Mouse (Mus musculus): ENCODE measurements around the gene Ssr4. TPM values are rescaled to one million over a fixed set of nuclear protein-coding genes. Genes with fewer than 3 reads are reported as not detected.

The Ssr4 gene
- polyA plus RNA-seq, 1 experiment from 2014 or later = 136 TPM

GRCm38 (mm10) chrX:73815072-73815471 lies 28.2 kb downstream of the Ssr4 start:
- Histone ChIP-seq H3K27ac (no peak overlapping the region), H3K27me3 (peaks cover 13% of the 10 kb centered on the region; the same call in 1 of the 2 replicates), H3K4me2 (peak overlapping the region; percentile 47), H3K36me3 (no peaks in the 10 kb centered on the region), H3K4me3 (replicated peaks) (peak overlapping the region; percentile 34), H3K9ac (replicated peaks) (peak overlapping the region; percentile 57), H3K9me3 (no peaks in the 10 kb centered on the region), H3K4me1 (replicated peaks) (no peaks in the 10 kb centered on the region)
- WGBS = 13% methylated on average over 14 of the region's 14 CpGs
- no peak for ATAC-seq (ENCODE audit: insufficient number of reproducible peaks, insufficient read depth, low FRiP score, low TSS enrichment, low read depth)

- Histone ChIP-seq H3K4me1 (replicated peaks) (no peaks in the 10 kb centered on the region), H3K27ac (no peak overlapping the region), H3K4me2 (no peak overlapping the region), H3K27me3 (peaks cover 13% of the 10 kb centered on the region; the same call in 1 of the 2 replicates), H3K36me3 (no peaks in the 10 kb centered on the region), H3K9ac (replicated peaks) (no peak overlapping the region), H3K4me3 (replicated peaks) (no peak overlapping the region), H3K9me3 (no peaks in the 10 kb centered on the region)
- no peak for ATAC-seq (ENCODE audit: insufficient number of reproducible peaks, insufficient read depth, low FRiP score, low TSS enrichment, low read depth)
- 63% methylated on average over 3 of the region's 3 CpGs for WGBS
These were observed 29.9 kb downstream of the Ssr4 start for GRCm38 (mm10) chrX:73816596-73817314.

- Histone ChIP-seq H3K9me3 (no peaks in the 10 kb centered on the region), H3K27me3 (peaks cover 35% of the 10 kb centered on the region), H3K4me1 (replicated peaks) (no peaks in the 10 kb centered on the region), H3K4me3 (replicated peaks) (peak overlapping the region; percentile 64), H3K9ac (replicated peaks) (peak overlapping the region; percentile 70), H3K36me3 (no peaks in the 10 kb centered on the region), H3K4me2 (peak overlapping the region; percentile 70), H3K27ac (no peak overlapping the region)
- 0 out of 2 replicates have a peak, but pooled peaks have one; percentile 20 for ATAC-seq (ENCODE audit: insufficient number of reproducible peaks, insufficient read depth, low FRiP score, low TSS enrichment, low read depth)
- WGBS = 14% methylated on average over 17 of the region's 17 CpGs
These were observed 36.9 kb downstream of the Ssr4 start for GRCm38 (mm10) chrX:73823747-73824146.

GRCm38 (mm10) chrX:73824185-73825151 lies 37.6 kb downstream of the Ssr4 start, which contains the start of gene Pdzd4:
TSS of gene Pdzd4 (minus strand) at chrX:73824969.
- peaks cover 35% of the 10 kb centered on the region for H3K27me3 ChIP-seq
- peak within 1 kb of the TSS; percentile 64 for H3K4me3 ChIP-seq (replicated peaks)
- ATAC-seq (ENCODE audit: insufficient number of reproducible peaks, insufficient read depth, low FRiP score, low TSS enrichment, low read depth) = peak; percentile 73
- peak within 1 kb of the TSS; percentile 70 for H3K4me2 ChIP-seq
- peak within 1 kb of the TSS; percentile 70 for H3K9ac ChIP-seq (replicated peaks)
- no peaks in the 10 kb centered on the region for H3K9me3 ChIP-seq
- no peaks in the 10 kb centered on the region for H3K4me1 ChIP-seq (replicated peaks)
- WGBS = 19% methylated on average over 51 of the region's 84 CpGs
- no peaks in the 10 kb centered on the region for H3K36me3 ChIP-seq
- no peak within 1 kb of the TSS for H3K27ac ChIP-seq

GRCm38 (mm10) chrX:73835731-73836130 lies 48.9 kb downstream of the Ssr4 start:
- Histone ChIP-seq H3K9me3 (no peaks in the 10 kb centered on the region), H3K36me3 (no peaks in the 10 kb centered on the region), H3K27me3 (no peaks in the 10 kb centered on the region), H3K4me3 (replicated peaks) (no peak overlapping the region), H3K27ac (no peak overlapping the region), H3K4me2 (no peak overlapping the region), H3K4me1 (replicated peaks) (no peaks in the 10 kb centered on the region), H3K9ac (replicated peaks) (no peak overlapping the region)
- 100% methylated on average over 1 of the region's 1 CpGs for WGBS
- ATAC-seq (ENCODE audit: insufficient number of reproducible peaks, insufficient read depth, low FRiP score, low TSS enrichment, low read depth) = no peak

- Histone ChIP-seq H3K4me1 (replicated peaks) (no peaks in the 10 kb centered on the region), H3K9ac (replicated peaks) (no peak overlapping the region), H3K4me3 (replicated peaks) (no peak overlapping the region), H3K9me3 (no peaks in the 10 kb centered on the region), H3K36me3 (no peaks in the 10 kb centered on the region), H3K4me2 (no peak overlapping the region), H3K27me3 (no peaks in the 10 kb centered on the region), H3K27ac (no peak overlapping the region)
- WGBS = 86% methylated on average over 3 of the region's 3 CpGs
- ATAC-seq (ENCODE audit: insufficient number of reproducible peaks, insufficient read depth, low FRiP score, low TSS enrichment, low read depth) = no peak
These were observed 49.9 kb downstream of the Ssr4 start for GRCm38 (mm10) chrX:73836691-73837090.

Other genes with a start within 250 kb of the Ssr4 start
- 45.7 and 51.6 TPM in 2 replicates for gene Dusp9, start 147.6 kb upstream of the Ssr4 start, polyA plus RNA-seq (2016; fragmentation: Nextera tagmentation; extraction: Ambion mirVana)
- gene Pnck, start 126.9 kb upstream of the Ssr4 start, polyA plus RNA-seq (2016; fragmentation: Nextera tagmentation; extraction: Ambion mirVana) = 18.0 and 19.3 TPM in 2 replicates
- gene Slc6a8, start 113.9 kb upstream of the Ssr4 start, polyA plus RNA-seq (2016; fragmentation: Nextera tagmentation; extraction: Ambion mirVana) = 7.3 and 7.6 TPM in 2 replicates
- gene Bcap31, start 70.9 kb upstream of the Ssr4 start, polyA plus RNA-seq (2016; fragmentation: Nextera tagmentation; extraction: Ambion mirVana) = 154 and 167 TPM in 2 replicates
- gene Abcd1, start 70.4 kb upstream of the Ssr4 start, polyA plus RNA-seq (2016; fragmentation: Nextera tagmentation; extraction: Ambion mirVana) = 12.5 and 13.2 TPM in 2 replicates
- gene Plxnb3, start 29.9 kb upstream of the Ssr4 start, polyA plus RNA-seq (2016; fragmentation: Nextera tagmentation; extraction: Ambion mirVana) = 0.21 and 0.22 TPM in 2 replicates
- gene Srpk3, start 12.6 kb upstream of the Ssr4 start, polyA plus RNA-seq (2016; fragmentation: Nextera tagmentation; extraction: Ambion mirVana) = 9.6 and 12.9 TPM in 2 replicates
- 168 and 172 TPM in 2 replicates for gene Idh3g, start 131 bp upstream of the Ssr4 start, polyA plus RNA-seq (2016; fragmentation: Nextera tagmentation; extraction: Ambion mirVana)
- 0.87 and 1.4 TPM in 2 replicates for gene Pdzd4, start 37.9 kb downstream of the Ssr4 start, polyA plus RNA-seq (2016; fragmentation: Nextera tagmentation; extraction: Ambion mirVana)
- 0.14 and 0.25 TPM in 2 replicates for gene Avpr2, start 105.1 kb downstream of the Ssr4 start, polyA plus RNA-seq (2016; fragmentation: Nextera tagmentation; extraction: Ambion mirVana)
- gene L1cam, start 109.1 kb downstream of the Ssr4 start, polyA plus RNA-seq (2016; fragmentation: Nextera tagmentation; extraction: Ambion mirVana) = 0.93 and 1.7 TPM in 2 replicates
- 2.7 and 3.7 TPM in 2 replicates for gene Arhgap4, start 134.8 kb downstream of the Ssr4 start, polyA plus RNA-seq (2016; fragmentation: Nextera tagmentation; extraction: Ambion mirVana)
- gene Naa10, start 134.9 kb downstream of the Ssr4 start, polyA plus RNA-seq (2016; fragmentation: Nextera tagmentation; extraction: Ambion mirVana) = 158 and 159 TPM in 2 replicates
- 14.1 and 20.7 TPM in 2 replicates for gene Renbp, start 143.8 kb downstream of the Ssr4 start, polyA plus RNA-seq (2016; fragmentation: Nextera tagmentation; extraction: Ambion mirVana)
- gene Hcfc1, start 179.3 kb downstream of the Ssr4 start, polyA plus RNA-seq (2016; fragmentation: Nextera tagmentation; extraction: Ambion mirVana) = 74.0 and 77.5 TPM in 2 replicates
- gene Irak1, start 236.9 kb downstream of the Ssr4 start, polyA plus RNA-seq (2016; fragmentation: Nextera tagmentation; extraction: Ambion mirVana) = 66.5 and 69.3 TPM in 2 replicates